Mouse (Mus musculus) mouse embryonic stem cell (cell line): Measurements from ENCODE around the gene Fam129b.

ENCODE experiments used
- in situ Hi-C, 2 experiments: fragments of 300-500 bp; cut with MboI; formaldehyde crosslinking; loops; 1 replicate in 1 of 2; 3 replicates in 1 of 2; pipeline ENCODE4 v1.14.3; 2019 to 2020; ENCODE audit warnings: low sequenced_read_pairs in 2 of 2, low pct_unique_long_range_greater_than_20kb in 1 of 2, mixed read lengths in 1 of 2; ENCODE audit not compliant: unreplicated experiment in 1 of 2

The Fam129b gene

GRCm38 (mm10) chr2:32881054-32881453 lies 5.1 kb downstream of the Fam129b start:
- in situ Hi-C loops: no loop called here

- in situ Hi-C loops: no loop called here
These were observed 5.8 kb downstream of the Fam129b start for GRCm38 (mm10) chr2:32881723-32882122.

- in situ Hi-C loops: no loop called here
These were observed 6.5 kb downstream of the Fam129b start for GRCm38 (mm10) chr2:32882283-32883043.

DNA sequence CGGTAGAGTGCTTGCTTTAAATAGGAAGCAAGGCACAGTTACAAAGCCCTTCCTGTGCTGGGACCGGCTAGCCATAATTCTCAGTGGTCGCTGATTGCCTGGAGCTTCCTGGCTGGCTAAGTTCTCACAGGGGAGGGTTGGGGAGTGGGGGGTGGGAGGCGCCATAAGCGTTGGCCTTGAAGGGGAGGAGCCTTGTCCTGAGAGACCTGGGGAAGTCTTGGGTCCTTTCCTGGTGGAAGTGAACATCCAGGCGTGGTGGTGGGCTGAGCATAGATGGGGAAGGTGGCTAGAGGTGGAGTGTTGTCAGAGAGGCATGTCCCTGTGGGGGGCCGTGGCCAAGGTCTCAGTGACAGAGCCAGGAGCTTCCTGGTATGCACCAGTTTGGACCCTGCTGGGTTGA lies 8.8 kb downstream of the Fam129b start:
- in situ Hi-C loops: no loop called here

- in situ Hi-C loops: no loop called here
These were observed 12.1 kb downstream of the Fam129b start for GRCm38 (mm10) chr2:32888029-32888428.

- in situ Hi-C loops: no loop called here
These were observed 12.6 kb downstream of the Fam129b start for GRCm38 (mm10) chr2:32888551-32888950.

DNA sequence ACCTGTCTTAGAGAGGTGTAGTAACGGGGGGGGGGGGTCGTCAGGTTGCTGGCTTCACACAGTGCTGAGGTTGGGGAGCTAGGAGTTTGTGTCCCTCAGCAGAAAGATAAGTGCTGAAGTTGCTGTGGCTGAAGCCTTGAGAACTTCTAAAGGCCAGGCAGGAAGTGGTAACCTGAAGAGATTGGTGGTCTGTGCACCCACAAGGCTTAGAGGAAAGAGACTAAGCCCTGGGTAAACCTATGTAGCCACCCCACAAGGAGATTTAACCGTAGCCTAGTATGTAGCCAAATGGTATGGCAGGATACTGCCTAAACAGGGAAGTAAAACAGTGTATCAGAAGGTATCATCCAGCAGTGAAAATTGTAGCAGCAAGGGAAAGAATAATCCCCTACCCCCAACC lies 14.4 kb downstream of the Fam129b start:
- in situ Hi-C loops: no loop called here

DNA sequence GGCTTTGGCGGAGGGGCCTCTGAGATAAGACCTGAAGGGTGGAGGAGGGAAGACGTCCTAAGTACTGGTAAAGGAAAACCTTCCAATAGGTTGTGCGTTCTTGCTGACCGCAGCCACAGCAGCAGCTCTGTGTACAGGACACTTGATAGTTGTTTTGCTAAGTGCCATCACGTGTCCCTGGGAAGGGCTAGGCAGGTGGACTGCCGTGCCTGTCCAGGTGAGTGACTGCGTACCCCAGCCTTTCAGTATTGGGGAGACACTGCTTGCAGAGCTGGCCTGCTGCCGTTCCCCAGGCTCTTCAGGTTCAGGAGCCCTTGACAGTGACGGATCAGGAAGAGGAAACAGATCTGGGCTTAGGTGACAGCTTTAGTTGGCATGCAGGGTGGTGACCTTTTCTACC lies 15.4 kb downstream of the Fam129b start:
- in situ Hi-C loops: no loop called here

- in situ Hi-C loops: no loop called here
These were observed 16.6 kb downstream of the Fam129b start for GRCm38 (mm10) chr2:32892490-32892889.

DNA sequence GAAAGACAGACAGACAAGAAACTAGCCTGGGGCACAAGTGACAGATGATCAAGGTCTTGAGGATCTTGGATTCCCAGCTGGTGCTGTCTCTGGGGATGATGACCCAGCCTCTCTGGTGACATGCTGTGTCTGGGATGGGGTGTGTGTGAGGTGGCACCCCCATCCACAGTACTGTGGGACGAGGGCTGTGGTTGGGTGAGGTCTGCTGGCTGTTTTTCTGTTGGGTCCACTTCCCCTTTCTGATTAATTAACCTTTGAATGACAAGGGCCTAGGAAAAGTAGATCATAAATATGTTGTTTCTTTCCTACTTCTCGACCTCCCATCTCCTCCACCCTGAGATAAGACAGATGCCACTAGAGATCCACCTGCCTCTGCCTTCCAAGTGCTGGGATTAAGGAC lies 18.2 kb downstream of the Fam129b start:
- in situ Hi-C loops: no loop called here

- in situ Hi-C loops: no loop called here
These were observed 19.7 kb downstream of the Fam129b start for GRCm38 (mm10) chr2:32895606-32896106.

- in situ Hi-C loops: no loop called here
These were observed 20.7 kb downstream of the Fam129b start for GRCm38 (mm10) chr2:32896507-32897147.

DNA sequence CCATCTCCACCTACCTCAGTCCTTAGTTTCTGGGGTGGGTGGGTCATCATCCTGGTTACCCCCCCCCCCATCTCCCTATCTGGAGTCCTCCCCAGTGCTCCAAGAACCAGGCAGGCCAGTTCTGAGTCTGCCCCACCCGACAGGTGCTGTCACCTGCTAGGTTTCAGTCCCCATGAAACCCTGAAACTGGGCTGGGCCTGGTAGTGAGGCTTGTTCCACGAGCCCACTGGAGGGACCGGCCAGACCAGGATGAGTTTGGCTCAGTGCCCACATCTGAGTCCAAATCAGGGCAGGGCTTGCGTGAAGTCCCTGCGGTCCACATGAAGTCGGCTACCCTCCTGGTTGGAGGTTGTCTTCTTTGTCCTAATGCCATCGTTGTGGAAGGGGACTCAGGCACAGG lies 23.1 kb downstream of the Fam129b start:
- in situ Hi-C loops: no loop called here

DNA sequence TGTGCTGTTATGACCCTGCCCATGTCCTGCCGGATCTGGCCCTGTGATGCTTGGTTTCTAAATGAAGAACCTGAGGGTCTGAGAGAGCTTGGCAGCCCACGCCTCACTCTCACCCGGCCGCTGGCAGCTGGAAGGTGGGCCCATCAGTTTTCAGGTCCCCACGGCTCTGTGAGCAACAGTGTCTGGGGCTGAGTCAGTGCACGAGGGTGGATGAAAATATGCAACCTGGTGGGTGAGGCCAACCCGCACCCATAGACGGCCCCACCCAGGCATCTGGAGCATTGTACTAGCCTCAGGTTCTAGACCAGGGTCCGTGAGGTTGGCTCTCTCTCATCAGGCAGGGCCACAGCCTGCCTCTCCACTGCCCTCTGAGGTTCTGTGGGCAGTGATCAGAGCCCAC lies 26.2 kb downstream of the Fam129b start:
- in situ Hi-C loops: no loop called here

- in situ Hi-C loops: no loop called here
These were observed 27.6 kb downstream of the Fam129b start for GRCm38 (mm10) chr2:32903470-32903869.

DNA sequence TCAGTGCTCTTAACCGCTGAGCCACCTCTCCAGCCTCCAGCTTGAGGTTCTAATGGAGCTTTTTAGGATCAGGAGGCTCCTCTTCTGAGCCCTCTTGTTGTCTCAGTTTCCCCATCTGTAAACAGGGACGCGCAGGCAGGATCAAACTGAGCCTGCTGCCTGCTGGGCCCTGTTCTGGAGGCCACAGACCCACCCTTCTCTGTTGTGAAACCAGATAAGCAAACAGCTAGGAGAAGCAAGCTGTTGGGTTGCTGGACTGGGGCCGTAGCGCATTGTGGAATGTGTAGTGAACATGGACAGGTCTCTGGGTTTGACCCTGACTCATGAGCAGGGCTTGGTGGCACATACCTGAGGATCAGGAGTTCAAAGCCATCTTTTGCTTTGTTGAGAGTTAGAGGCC lies 28.7 kb downstream of the Fam129b start:
- in situ Hi-C loops: no loop called here

DNA sequence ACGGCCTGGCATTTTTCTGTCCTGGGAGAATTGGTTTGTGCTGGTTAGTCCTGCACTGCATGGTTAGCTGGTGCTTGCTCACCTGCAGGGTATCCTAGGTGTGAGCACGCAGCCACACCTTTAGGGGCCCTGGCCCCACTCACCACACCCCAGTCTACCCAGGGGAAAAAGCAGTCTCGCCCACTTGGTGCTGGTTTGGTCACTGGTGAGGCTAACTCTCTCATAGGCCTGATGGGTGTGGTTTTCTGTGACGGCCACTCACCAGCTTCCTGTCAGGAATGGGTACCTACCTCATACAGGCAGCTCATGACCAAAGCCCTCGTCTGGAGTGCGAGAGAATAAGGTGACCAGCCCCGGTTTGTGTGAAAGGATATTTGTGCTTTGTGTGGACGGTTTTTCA lies 29.4 kb downstream of the Fam129b start:
- in situ Hi-C loops: no loop called here

DNA sequence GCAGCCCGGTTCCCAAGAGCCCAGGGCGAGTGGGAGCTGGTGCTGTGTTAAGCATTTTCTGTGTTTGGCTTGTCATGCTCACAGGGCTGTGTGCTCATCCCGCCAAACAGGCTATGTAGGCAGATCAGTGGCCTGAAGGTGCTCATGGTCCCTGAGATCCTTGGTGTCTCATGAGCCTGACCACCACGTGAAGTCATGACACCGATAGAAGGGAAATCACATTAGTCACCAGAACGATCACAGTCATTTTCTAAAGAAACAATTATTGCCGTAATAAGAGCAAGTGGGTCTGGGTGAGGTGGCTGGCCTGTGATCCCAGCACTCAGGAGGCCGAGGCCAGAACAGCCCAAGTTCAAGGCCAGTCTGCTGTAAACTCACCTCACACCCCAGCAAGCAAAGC lies 31.5 kb downstream of the Fam129b start:
- in situ Hi-C loops: no loop called here

GRCm38 (mm10) chr2:32908272-32908671 lies 32.4 kb downstream of the Fam129b start:
- in situ Hi-C loops: no loop called here

- in situ Hi-C loops: no loop called here
These were observed 32.9 kb downstream of the Fam129b start for GRCm38 (mm10) chr2:32908796-32909195.
